Mouse (Mus musculus) small intestine, adult 2 months (tissue): ENCODE results near the gene Gm49340.
"Not testable (repeated sequence)": the region's sequence is repeated elsewhere in the genome, so short reads cannot be mapped to it uniquely, and the experiment has no call there.

Source experiments
- CTCF ChIP-seq: fragments of 200-500 bp; IDR thresholded peaks from 2 replicates; pipeline ENCODE4 v1.5.1; 2012; ENCODE audit warnings: low read depth, mild to moderate bottlenecking, control low read depth, inconsistent platforms, low read length, moderate library complexity, mixed read lengths; ENCODE audit not compliant: insufficient replicate concordance, insufficient read length; ENCODE audit errors: extremely low read depth
- POLR2A ChIP-seq: fragments of 200-500 bp; IDR thresholded peaks from 2 replicates; pipeline ENCODE4 v1.6.1; 2012; ENCODE audit warnings: low read depth, mild to moderate bottlenecking, control low read depth, inconsistent platforms, low read length, moderate library complexity

GRCm38 (mm10) chr11:73321064-73321463 lies 8.5 kb upstream of the Gm49340 start:
- not testable (repeated sequence) for TF ChIP-seq POLR2A, CTCF
